Mouse (Mus musculus): ENCODE results near the gene Wdfy3.

DNA sequence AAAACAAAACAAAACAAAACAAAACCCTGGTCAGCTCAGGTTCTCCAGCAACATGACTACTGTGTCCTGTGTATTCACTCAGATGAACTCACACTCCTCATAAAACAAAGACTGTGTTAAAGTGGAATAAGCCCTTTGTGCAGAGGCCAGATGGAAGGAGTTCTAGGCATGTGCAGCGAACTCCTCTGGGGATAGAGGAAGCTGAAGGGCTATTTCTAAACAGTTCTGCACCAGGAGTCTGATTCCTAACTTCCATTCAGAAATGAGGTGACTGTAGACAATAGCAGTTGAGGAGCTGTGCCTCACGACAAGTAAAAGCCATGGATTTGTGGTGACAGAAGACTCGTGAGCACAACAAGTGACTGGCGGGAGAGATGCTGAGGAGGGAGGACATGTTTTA lies 2.3 kb upstream of the Wdfy3 start:
- no peak for TF ChIP-seq POLR2A (IDR thresholded peaks at IDR 0.05; ENCODE audit: extremely low read depth, insufficient read depth, low read length)
- TF ChIP-seq CTCF (IDR thresholded peaks at IDR 0.05; ENCODE audit: low read depth, low read length) = no peak

Data from liver, adult 2 months (tissue).